Mouse (Mus musculus) forebrain, embryonic 13.5 days (tissue): ENCODE measurements around the gene Arl5a. TPM values are rescaled to one million over a fixed set of nuclear protein-coding genes. Genes with fewer than 3 reads are reported as not detected.

Experiments
- polyA plus RNA-seq: library from polyadenylated mRNA; unstranded; fragments of >200 nt; fragmentation: Nextera tagmentation; extraction: Ambion mirVana; gene quantifications from 2 replicates; pipeline ENCODE4 v1.2.1, GENCODE M21; 2015

The Arl5a gene
- polyA plus RNA-seq, 1 experiment from 2014 or later, result 43.2 TPM

Other genes with a start within 250 kb of the Arl5a start
- 3.6 and 4.7 TPM in 2 replicates for gene Neb, start 46.4 kb downstream of the Arl5a start, polyA plus RNA-seq